Mouse (Mus musculus): ENCODE data around the gene Chka.

Gene Chka

GRCm38 (mm10) chr19:3922661-3923371 lies 71.2 kb downstream of the Chka start:
- DNase-seq, result no peak

GRCm38 (mm10) chr19:3923586-3923985 lies 72.0 kb downstream of the Chka start:
- DNase-seq, result no peak

GRCm38 (mm10) chr19:3924190-3924589 lies 72.6 kb downstream of the Chka start:
- DNase-seq, result no peak

GRCm38 (mm10) chr19:3924868-3925267 lies 73.3 kb downstream of the Chka start:
- no peak for DNase-seq

- DNase-seq, result no peak
Observed at GRCm38 (mm10) chr19:3925859-3926258, 74.3 kb downstream of the Chka start.

- peak in 1 of 2 experiments; percentile 46 for DNase-seq
Observed at GRCm38 (mm10) chr19:3926279-3926678, 74.7 kb downstream of the Chka start.

GRCm38 (mm10) chr19:3926685-3927084 lies 75.1 kb downstream of the Chka start:
- no peak for DNase-seq

- no peak for DNase-seq
Observed at GRCm38 (mm10) chr19:3927989-3928388, 76.4 kb downstream of the Chka start.

- DNase-seq, result no peak
Observed at GRCm38 (mm10) chr19:3928779-3929178, 77.2 kb downstream of the Chka start.

GRCm38 (mm10) chr19:3929211-3929941 lies 77.8 kb downstream of the Chka start, which contains the start of gene Aldh3b1:
TSS of gene Aldh3b1 (minus strand) at chr19:3929808.
- peak; percentile 87 to 91 for DNase-seq

- no peak for DNase-seq
Observed at GRCm38 (mm10) chr19:3930262-3931057, 78.9 kb downstream of the Chka start.

- DNase-seq, result no peak
Observed at GRCm38 (mm10) chr19:3931716-3932115, 80.1 kb downstream of the Chka start.

- DNase-seq, result peak; percentile 42 to 50
Observed at GRCm38 (mm10) chr19:3935032-3935895, 83.7 kb downstream of the Chka start, which contains the start of gene Unc93b1. TSS of gene Unc93b1 (plus strand) at chr19:3935186.

- DNase-seq, result peak; percentile 67 to 68
Observed at GRCm38 (mm10) chr19:3935896-3936850, 84.6 kb downstream of the Chka start.

GRCm38 (mm10) chr19:3942315-3942714 lies 90.7 kb downstream of the Chka start:
- no peak for DNase-seq

- DNase-seq, result no peak
Observed at GRCm38 (mm10) chr19:3942986-3943735, 91.6 kb downstream of the Chka start.
